Mouse (Mus musculus) liver, embryonic 14.5 days (tissue): ENCODE results near the gene Nhlrc2. TPM values are rescaled to one million over a fixed set of nuclear protein-coding genes. Genes with fewer than 3 reads are reported as not detected.

Experiments used
- ATAC-seq: fragments of 200-750 bp; cut with Nextera tagmentation; 2 replicates; pipeline ENCODE4 v1.8.0; 2017; ENCODE audit warnings: moderate number of reproducible peaks, mild to moderate bottlenecking, moderate library complexity; ENCODE audit not compliant: insufficient read depth
- DNase-seq, 3 experiments: peaks; one replicate each; pipeline ENCODE4 v3.0.0-alpha.2; 2012 to 2013; ENCODE audit warnings: low read depth in 3 of 3, low spot score in 3 of 3
- H3K27ac ChIP-seq: fragments of 300-500 bp; sonication (generic); 2 replicates; pipeline ENCODE4 v1.5.1; 2014; ENCODE audit warnings: moderate library complexity, mild to moderate bottlenecking, control low read depth, inconsistent platforms
- H3K27me3 ChIP-seq: fragments of 300-500 bp; sonication (generic); 2 replicates; pipeline ENCODE4 v1.6.1; 2014; ENCODE audit warnings: mild to moderate bottlenecking, low read length, moderate library complexity; ENCODE audit not compliant: control insufficient read depth, insufficient read depth
- H3K36me3 ChIP-seq: fragments of 300-500 bp; sonication (generic); replicated peaks from 2 replicates; pipeline ENCODE4 v1.6.1; 2014; ENCODE audit warnings: low read depth; ENCODE audit not compliant: control insufficient read depth, insufficient read depth
- H3K4me1 ChIP-seq, 2 experiments: fragments of 200-500 bp in 1 of 2; fragments of 300-500 bp in 1 of 2; sonication (generic) in 1 of 2; replicated peaks; 2 replicates each; pipeline ENCODE4 v1.6.1; 2012 to 2014; ENCODE audit warnings: antibody characterized with exemption in 1 of 2, inconsistent platforms in 1 of 2, low read length in 1 of 2; ENCODE audit not compliant: control insufficient read depth in 2 of 2, insufficient read depth in 2 of 2
- H3K4me2 ChIP-seq: fragments of 300-500 bp; sonication (generic); 2 replicates; pipeline ENCODE4 v1.6.1; 2014; ENCODE audit warnings: low read depth, mild to moderate bottlenecking, control low read depth, moderate library complexity
- H3K4me3 ChIP-seq, 2 experiments: fragments of 200-500 bp in 1 of 2; fragments of 300-500 bp in 1 of 2; sonication (generic) in 1 of 2; 2 replicates each; pipeline ENCODE4 v1.5.1; 2012 to 2014; ENCODE audit warnings: low read depth in 2 of 2, low read length in 2 of 2, mild to moderate bottlenecking in 2 of 2, control low read depth in 1 of 2, inconsistent platforms in 1 of 2, moderate library complexity in 1 of 2; ENCODE audit not compliant: insufficient read depth in 1 of 2
- H3K9ac ChIP-seq: fragments of 300-500 bp; sonication (generic); replicated peaks from 2 replicates; pipeline ENCODE4 v1.6.1; 2014; ENCODE audit warnings: mild to moderate bottlenecking, control low read depth, moderate library complexity
- H3K9me3 ChIP-seq: fragments of 300-500 bp; sonication (generic); 2 replicates; pipeline ENCODE4 v1.6.1; 2016; ENCODE audit warnings: low read length, mixed read lengths; ENCODE audit not compliant: control insufficient read depth
- CTCF ChIP-seq: IDR thresholded peaks from 2 replicates; pipeline ENCODE4 v1.5.1; 2016; ENCODE audit warnings: antibody characterized with exemption, low read depth, control low read depth
- EP300 ChIP-seq: IDR thresholded peaks from 2 replicates; pipeline ENCODE4 v1.6.1; 2016; ENCODE audit warnings: antibody characterized with exemption, low read depth
- WGBS: fragments of 180-500 bp; shearing (Covaris S2); extraction: QIAGEN DNeasy Blood & Tissue Kit; methylation state at CpG from one replicate; pipeline ENCODE4 v1.1.7; 2014; ENCODE audit not compliant: insufficient replicate concordance; 5-methylcytosine and 5-hydroxymethylcytosine counted together
- polyA plus RNA-seq, 2 experiments: library from polyadenylated mRNA; depleted of rRNA in 1 of 2; stranded (reverse) in 1 of 2; unstranded in 1 of 2; fragments of >200 nt; fragmentation: Nextera tagmentation in 1 of 2; extraction: Ambion mirVana in 1 of 2; gene quantifications; 2 replicates each; pipeline versions ENCODE4 v1.2.1 to v1.2.3; 2012 to 2014

Gene Nhlrc2
- polyA plus RNA-seq, 2 experiments = 5.0 to 6.9 TPM

- no peak for ATAC-seq
- H3K4me2 ChIP-seq = no peak overlapping the region
- H3K4me3 ChIP-seq = no peak overlapping the region
- 90% methylated on average over 9 of the region's 9 CpGs for WGBS
- TF ChIP-seq EP300 (no peak), CTCF (no peak)
- H3K36me3 ChIP-seq = peaks cover 55% of the 10 kb centered on the region
- H3K4me1 ChIP-seq = no peaks in the 10 kb centered on the region
- no peaks in the 10 kb centered on the region for H3K9me3 ChIP-seq
- no peak overlapping the region for H3K9ac ChIP-seq
- DNase-seq = no peak
- H3K27me3 ChIP-seq = no peaks in the 10 kb centered on the region
- no peak overlapping the region for H3K27ac ChIP-seq
These were observed 44.4 kb downstream of the Nhlrc2 start for GRCm38 (mm10) chr19:56592472-56592871.

GRCm38 (mm10) chr19:56599996-56600395, 51.9 kb downstream of the Nhlrc2 start:
- ATAC-seq = no peak
- Histone ChIP-seq H3K9ac (no peak overlapping the region), H3K36me3 (peaks cover 20% of the 10 kb centered on the region), H3K27ac (no peak overlapping the region), H3K9me3 (no peaks in the 10 kb centered on the region), H3K4me3 (no peak overlapping the region), H3K27me3 (no peaks in the 10 kb centered on the region), H3K4me2 (no peak overlapping the region), H3K4me1 (peaks cover 0 to 8% of the 10 kb centered on the region in 2 experiments; a peak in 2 of 4 replicates)
- DNase-seq = no peak
- WGBS = 86% methylated on average over 3 of the region's 3 CpGs
- TF ChIP-seq EP300 = no peak
- no peak for TF ChIP-seq CTCF

GRCm38 (mm10) chr19:56600797-56601196, 52.7 kb downstream of the Nhlrc2 start:
- no peak for DNase-seq

GRCm38 (mm10) chr19:56601901-56602347, 53.9 kb downstream of the Nhlrc2 start:
- H3K9ac ChIP-seq = no peak overlapping the region
- no peak overlapping the region for H3K27ac ChIP-seq
- H3K27me3 ChIP-seq = no peaks in the 10 kb centered on the region
- H3K4me1 ChIP-seq = peaks cover 0 to 8% of the 10 kb centered on the region in 2 experiments; a peak in 2 of 4 replicates
- H3K4me3 ChIP-seq = no peak overlapping the region
- DNase-seq = peak; percentile 19 to 41 (median 29)
- TF ChIP-seq CTCF (no peak), EP300 (no peak)
- no peaks in the 10 kb centered on the region for H3K9me3 ChIP-seq
- no peak overlapping the region for H3K4me2 ChIP-seq
- WGBS = 78% methylated on average over 15 of the region's 15 CpGs
- ATAC-seq = peak; percentile 80
- peaks cover 7% of the 10 kb centered on the region for H3K36me3 ChIP-seq

More at GRCm38 (mm10) chr19:56600797-56601196, 52.7 kb downstream of the Nhlrc2 start:
- Histone ChIP-seq H3K27me3 (no peaks in the 10 kb centered on the region), H3K4me3 (no peak overlapping the region), H3K27ac (no peak overlapping the region), H3K9me3 (no peaks in the 10 kb centered on the region), H3K9ac (no peak overlapping the region), H3K4me1 (peaks cover 0 to 8% of the 10 kb centered on the region in 2 experiments; a peak in 2 of 4 replicates), H3K4me2 (no peak overlapping the region), H3K36me3 (peaks cover 12% of the 10 kb centered on the region)
- TF ChIP-seq CTCF (no peak), EP300 (no peak)
- no peak for ATAC-seq
- 79% methylated on average over 7 of the region's 7 CpGs for WGBS

DNA sequence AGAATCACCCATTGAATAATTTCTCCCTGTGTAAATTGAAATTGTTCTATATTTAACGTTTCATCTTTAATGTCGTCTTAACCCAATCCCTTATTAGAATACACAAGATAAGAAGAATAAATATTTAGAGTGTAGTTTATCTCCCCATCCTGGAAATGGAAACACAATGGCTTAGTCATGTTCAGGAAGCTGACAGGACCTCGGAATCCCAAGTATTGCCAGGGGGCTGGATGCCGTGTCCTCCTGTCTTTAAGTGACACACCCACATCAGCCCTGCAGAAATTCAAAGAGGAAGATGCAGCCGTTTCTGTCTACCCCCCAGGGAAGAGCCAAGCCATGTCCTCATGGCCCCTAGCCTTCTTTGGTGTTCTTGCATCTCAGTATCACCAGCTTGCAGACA, 60.9 kb downstream of the Nhlrc2 start:
- Histone ChIP-seq H3K9me3 (no peaks in the 10 kb centered on the region), H3K9ac (no peak overlapping the region), H3K27me3 (no peaks in the 10 kb centered on the region), H3K4me1 (no peaks in the 10 kb centered on the region; a peak in 1 of 4 replicates), H3K4me2 (no peak overlapping the region), H3K36me3 (no peaks in the 10 kb centered on the region), H3K4me3 (no peak overlapping the region), H3K27ac (no peak overlapping the region)
- ATAC-seq (no peak), DNase-seq (no peak)
- no peak for TF ChIP-seq EP300
- no peak for TF ChIP-seq CTCF
- WGBS = 20% methylated on average over 5 of the region's 5 CpGs
